Mouse (Mus musculus): Measurements from ENCODE around the gene Prpf6.

Prpf6 gene

DNA sequence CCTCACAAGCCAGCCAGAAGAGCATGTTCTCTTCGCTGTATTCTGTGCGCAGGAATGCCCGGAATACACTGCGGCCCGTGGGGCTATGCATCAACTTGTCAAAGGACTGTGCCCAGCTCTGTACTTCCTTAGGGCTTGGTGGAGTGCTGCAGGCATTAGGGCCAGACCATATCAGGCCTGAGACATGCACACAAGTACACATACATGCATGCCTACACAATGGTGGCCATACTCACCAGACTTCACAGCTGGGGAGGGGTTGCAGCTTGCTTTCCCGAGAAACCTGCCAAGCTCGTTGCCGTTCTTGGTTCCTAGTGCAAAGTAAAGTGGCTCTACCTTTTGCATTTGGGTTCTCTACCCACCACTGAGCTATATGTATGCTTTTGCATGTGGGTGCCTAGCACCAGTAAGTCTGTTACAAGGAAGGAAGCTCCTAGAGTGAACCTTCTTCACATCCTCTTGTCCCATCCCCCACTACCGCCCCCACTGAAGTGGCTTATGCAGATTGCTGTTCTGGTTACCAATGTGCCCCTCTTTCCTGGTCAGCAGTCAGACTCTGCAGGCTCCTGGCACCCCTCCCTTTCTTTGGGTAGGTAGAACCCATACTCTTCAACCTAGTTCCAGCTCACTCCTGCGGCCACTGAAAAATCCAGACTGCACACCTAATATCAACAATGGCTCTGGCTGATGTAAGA, 97.9 kb downstream of the Prpf6 start:
- DNase-seq, result no peak

DNA sequence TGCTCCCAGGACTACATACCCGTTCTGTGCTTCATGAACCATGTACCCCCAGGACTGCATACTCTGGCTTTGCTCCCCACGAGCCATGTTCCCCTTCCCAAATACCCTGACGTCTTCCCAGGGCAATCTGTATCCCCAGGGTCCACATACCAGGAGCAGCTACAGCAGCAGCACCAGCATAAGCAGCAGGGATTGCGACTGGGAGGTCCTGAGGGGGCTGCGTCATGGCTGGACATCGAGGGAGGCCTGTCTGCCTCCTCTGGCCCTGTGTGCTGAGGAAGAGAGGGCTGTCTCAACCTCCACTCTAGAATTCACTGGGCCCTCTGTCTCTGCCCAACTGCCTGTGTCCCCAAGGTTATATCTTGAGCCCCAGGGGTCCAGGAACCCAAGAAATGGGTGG, 99.4 kb downstream of the Prpf6 start:
- no peak for DNase-seq

DNA sequence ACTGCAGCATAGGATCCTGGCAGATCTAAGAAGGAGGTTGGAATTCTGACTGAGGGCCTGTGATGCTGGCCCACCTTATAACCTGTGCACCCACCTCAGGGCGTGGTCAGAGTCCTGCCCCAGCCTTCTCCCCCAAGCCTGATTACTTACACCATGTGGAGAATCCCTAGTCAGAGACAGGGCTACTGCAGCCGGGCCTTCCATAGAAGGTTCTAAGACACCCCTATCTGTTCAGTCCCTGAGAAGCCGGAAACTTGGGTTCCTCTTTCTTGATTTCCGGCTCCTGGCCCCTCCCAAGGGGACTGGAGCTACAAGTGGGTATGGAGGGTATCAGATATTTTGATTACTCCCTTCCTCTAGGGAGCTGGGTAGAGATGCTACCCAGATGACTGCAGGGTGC, 99.9 kb downstream of the Prpf6 start:
- DNase-seq, result no peak

DNA sequence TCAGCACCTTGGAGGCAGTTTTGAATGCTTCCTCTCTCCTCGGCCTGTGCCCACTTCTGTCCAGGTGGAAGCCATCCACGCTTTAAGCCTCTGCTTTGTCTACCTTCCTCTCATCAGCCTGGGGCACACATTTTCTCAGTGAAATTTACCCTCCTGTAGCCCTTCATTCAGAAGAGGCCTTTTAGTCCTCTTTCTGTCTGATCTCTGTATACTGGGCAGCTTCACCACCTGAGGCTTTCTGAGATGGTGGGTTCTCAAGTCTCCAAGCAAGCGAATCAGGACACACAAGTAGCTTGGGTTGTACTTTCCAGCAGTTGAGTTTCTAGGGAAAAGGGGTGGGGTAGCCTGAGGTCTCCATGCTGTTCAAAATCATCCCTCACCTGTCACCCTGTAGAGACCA, 100.6 kb downstream of the Prpf6 start:
- no peak for DNase-seq

DNA sequence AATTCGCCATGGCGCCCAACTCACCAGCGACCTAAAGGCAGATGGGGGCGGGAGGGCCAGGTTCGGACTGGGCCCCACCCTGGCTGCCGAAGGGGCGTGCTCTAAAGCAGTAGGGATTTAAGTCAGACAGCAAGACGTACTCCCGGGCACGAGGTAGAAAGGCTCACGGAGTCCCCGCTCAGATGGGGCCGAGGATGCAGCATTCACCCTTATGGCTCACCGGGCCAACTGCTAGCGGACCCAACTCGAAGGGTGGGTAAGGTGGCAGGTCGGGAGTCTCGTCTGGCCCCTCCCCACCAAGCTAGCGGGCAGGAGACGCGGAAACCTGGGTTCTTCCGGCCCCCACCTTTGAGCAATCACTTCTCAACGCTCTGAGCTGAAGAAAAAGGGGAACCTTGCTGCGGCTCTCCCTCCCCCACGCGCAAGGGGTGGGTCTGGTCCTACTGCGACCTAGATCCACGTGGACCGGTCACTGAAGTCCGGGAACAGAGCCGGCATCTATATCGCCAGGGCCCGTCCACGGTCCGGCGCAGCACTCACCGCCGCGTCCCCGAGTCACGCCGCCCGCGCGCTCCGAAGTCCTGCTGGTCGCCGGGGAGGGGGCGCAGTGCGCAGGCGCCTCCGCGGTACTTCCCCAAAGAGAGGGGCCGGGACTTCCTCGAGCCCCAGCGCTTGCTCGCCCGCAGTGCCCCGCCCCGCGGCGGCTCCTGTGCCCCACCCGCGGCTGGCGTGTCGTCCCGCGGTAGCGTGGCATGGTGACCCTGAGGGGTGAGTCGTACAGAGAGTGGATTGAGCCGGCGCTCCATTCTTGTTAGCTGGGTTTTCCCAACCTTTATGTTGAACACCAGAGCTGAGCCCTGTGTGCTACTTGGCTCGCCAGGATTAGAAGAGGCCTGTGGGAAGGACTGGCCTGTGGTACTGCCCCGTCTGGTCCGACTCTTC, 101.9 kb downstream of the Prpf6 start, which contains the start of gene Rgs19:
Gene Rgs19 (minus strand): TSS at position 639 of the 942 bp plus-strand sequence.
- DNase-seq, result peak; percentile 85

DNA sequence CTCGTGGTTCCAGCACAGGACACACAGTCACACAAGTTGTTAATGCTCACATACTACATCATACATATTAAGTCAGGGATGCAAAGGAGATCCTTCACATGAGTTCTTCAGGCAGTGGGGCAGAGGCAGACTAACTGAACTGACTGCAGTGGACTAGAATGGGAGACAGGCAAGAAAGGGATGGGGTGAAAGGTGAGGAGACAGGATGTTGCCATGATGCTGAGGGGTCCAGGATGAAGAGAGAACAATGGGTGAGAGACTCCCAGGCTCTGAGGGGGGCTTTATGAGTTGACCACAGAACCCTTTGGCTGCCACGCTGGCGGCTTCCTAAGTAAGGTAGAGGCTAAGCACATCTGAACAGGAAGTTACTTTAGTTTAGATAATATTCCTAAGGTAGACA, 102.9 kb downstream of the Prpf6 start:
- no peak for DNase-seq

DNA sequence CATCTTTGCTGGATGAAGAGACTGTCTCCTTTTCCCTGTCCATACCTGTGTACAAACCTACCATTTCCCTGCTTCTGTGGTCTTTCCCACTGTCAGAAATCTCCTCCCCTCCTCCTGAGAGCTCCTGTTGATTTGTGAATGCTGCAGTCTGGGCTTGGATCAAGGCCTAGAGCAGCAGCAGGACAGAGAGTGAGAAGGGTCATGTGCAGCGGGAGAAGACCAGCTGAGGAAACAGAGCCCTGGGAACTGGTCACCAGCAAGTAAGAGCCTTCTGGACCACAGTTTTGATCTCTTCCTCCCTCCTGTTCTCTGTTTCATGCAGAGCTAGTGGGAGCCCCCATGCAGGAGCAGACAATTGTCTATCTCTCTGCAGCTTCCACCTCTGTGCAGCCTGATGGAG, 104.1 kb downstream of the Prpf6 start:
- no peak for DNase-seq

DNA sequence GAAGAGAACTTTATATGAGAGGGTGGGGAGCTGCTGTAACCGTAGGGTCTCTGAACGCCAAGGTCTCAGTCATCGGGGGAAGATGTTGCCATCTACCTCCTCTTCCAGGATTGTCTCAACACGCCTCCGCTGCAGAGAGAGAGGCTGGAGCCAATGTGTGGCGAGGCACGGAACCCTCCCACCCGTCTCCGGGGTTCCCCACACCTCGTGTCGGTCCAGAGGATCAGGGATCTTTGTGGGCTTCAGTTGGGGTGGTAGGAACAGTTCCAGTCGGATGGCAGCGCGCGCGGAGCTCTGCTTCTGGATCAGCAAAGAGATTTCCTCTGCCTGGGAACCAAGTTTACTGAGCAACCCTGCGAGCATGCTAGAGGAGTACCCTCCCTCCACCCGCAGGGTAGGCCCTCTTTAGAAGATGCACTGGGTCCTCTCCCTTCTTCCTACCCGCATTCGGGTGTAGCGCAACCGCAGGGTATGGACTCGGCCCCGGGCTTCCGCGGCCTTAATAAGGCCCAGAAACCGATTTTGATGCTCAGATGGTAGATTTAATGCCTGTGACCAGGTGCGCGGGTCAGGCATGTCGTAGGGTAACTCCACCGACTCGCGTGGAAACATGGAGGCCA, 105.2 kb downstream of the Prpf6 start:
- DNase-seq, result no peak

DNA sequence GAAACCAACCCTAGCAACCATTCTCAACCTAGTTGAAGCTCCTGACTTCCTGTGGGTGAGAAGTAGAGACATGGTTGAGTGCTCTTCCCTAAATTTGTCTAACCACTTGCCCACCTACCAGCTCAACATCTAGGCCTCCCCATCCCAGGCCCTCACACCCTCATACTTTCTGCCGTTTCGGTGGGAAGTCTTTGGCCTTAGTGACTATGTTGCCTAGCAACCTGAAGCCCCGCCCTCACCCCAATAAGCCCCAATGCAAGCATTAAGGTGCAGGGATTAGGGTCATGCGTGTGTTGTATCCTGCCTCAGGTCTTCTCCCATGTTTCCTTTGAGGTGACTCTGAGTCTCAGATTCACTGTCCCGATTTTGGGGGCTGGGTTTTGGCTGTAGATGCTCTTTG, 106.6 kb downstream of the Prpf6 start, which contains the start of gene Lkaaear1:
Gene Lkaaear1 (minus strand): TSS at position 202 of the 400 bp plus-strand sequence.
- DNase-seq, result no peak
